Mouse (Mus musculus) A20 (cell line): ENCODE results near the gene Fam89b.

ENCODE experiments used
- DNase-seq: peaks from one replicate; pipeline ENCODE4 v3.0.0-alpha.2; 2011; ENCODE audit warnings: low read depth, low spot score

The Fam89b gene

GRCm38 (mm10) chr19:5729444-5729815 is at the start of gene Fam89b:
Gene Fam89b, minus strand, starts transcription at chr19:5729653.
- peak; percentile 89 for DNase-seq

GRCm38 (mm10) chr19:5778312-5778711 is 48.9 kb upstream of the Fam89b start:
- DNase-seq: no peak

GRCm38 (mm10) chr19:5777387-5778032 is 48.1 kb upstream of the Fam89b start:
- DNase-seq: peak; percentile 18

- peak; percentile 92 for DNase-seq
Measured at GRCm38 (mm10) chr19:5770925-5771860, 41.7 kb upstream of the Fam89b start, which contains the start of gene Scyl1. Gene Scyl1, minus strand, starts transcription at chr19:5771419.

GRCm38 (mm10) chr19:5770311-5770710 is 40.9 kb upstream of the Fam89b start:
- no peak for DNase-seq

- no peak for DNase-seq
Measured at GRCm38 (mm10) chr19:5767271-5767670, 37.8 kb upstream of the Fam89b start.

GRCm38 (mm10) chr19:5763163-5763562 is 33.7 kb upstream of the Fam89b start:
- no peak for DNase-seq

GRCm38 (mm10) chr19:5758878-5759403 is 29.5 kb upstream of the Fam89b start:
- DNase-seq: no peak

GRCm38 (mm10) chr19:5756991-5757636 is 27.7 kb upstream of the Fam89b start:
- DNase-seq: no peak

GRCm38 (mm10) chr19:5756321-5756985 is 27.0 kb upstream of the Fam89b start:
- DNase-seq: no peak

- no peak for DNase-seq
Measured at GRCm38 (mm10) chr19:5751742-5752141, 22.3 kb upstream of the Fam89b start.

GRCm38 (mm10) chr19:5750951-5751350 is 21.5 kb upstream of the Fam89b start:
- no peak for DNase-seq

- DNase-seq: no peak
Measured at GRCm38 (mm10) chr19:5749476-5749875, 20.0 kb upstream of the Fam89b start.

GRCm38 (mm10) chr19:5746907-5747363 is 17.5 kb upstream of the Fam89b start:
- DNase-seq: no peak

GRCm38 (mm10) chr19:5745756-5746710 is 16.6 kb upstream of the Fam89b start:
- DNase-seq: peak; percentile 87

GRCm38 (mm10) chr19:5743576-5743975 is 14.1 kb upstream of the Fam89b start:
- DNase-seq: no peak

- no peak for DNase-seq
Measured at GRCm38 (mm10) chr19:5742241-5742641, 12.8 kb upstream of the Fam89b start.

GRCm38 (mm10) chr19:5741641-5742240 is 12.3 kb upstream of the Fam89b start:
- no peak for DNase-seq
